Mouse (Mus musculus) cortical plate, adult 2 months (tissue): ENCODE data around the gene Scn3b.

Experiments used
- CTCF ChIP-seq: fragments of 200-500 bp; IDR thresholded peaks from 2 replicates; pipeline ENCODE4 v1.5.1; 2011; ENCODE audit warnings: mild to moderate bottlenecking, control low read depth, low read length; ENCODE audit not compliant: insufficient read depth; ENCODE audit errors: extremely low read depth
- POLR2A ChIP-seq: fragments of 200-500 bp; IDR thresholded peaks from 2 replicates; pipeline ENCODE4 v1.6.1; 2011; ENCODE audit warnings: mild to moderate bottlenecking, low read length, control low read depth; ENCODE audit not compliant: insufficient read depth; ENCODE audit errors: extremely low read depth

- TF ChIP-seq CTCF (no peak), POLR2A (no peak)
Measured at GRCm38 (mm10) chr9:40234233-40235072, 34.6 kb upstream of the Scn3b start.
